Mouse (Mus musculus): Measurements from ENCODE around the gene Slco4a1. TPM values are rescaled to one million over a fixed set of nuclear protein-coding genes. Genes with fewer than 3 reads are reported as not detected.
A peak's percentile ranks its signal among the peaks of the same experiment; 100 is the strongest.

Slco4a1 gene
- polyA plus RNA-seq, 1 experiment from 2014 or later, result 2.1 TPM

GRCm38 (mm10) chr2:180482274-180482673, 26.2 kb downstream of the Slco4a1 start:
- Histone ChIP-seq H3K9ac (ENCODE audit: low read length) (no peak overlapping the region), H3K4me1 (ENCODE audit: control insufficient read depth, insufficient read depth, low read length) (no peaks in the 10 kb centered on the region), H3K36me3 (ENCODE audit: control insufficient read depth, insufficient read depth) (no peaks in the 10 kb centered on the region), H3K9me3 (replicated peaks; ENCODE audit: control insufficient read depth, low read length) (no peaks in the 10 kb centered on the region), H3K27ac (ENCODE audit: low read length) (no peak overlapping the region), H3K4me2 (ENCODE audit: low read depth, low read length) (no peak overlapping the region), H3K27me3 (ENCODE audit: control insufficient read depth, insufficient read depth, low read length) (peaks cover 22% of the 10 kb centered on the region), H3K4me3 (ENCODE audit: low read length) (no peak overlapping the region)
- no peak for ATAC-seq (replicated peaks; ENCODE audit: extremely low read depth, insufficient read depth, low FRiP score)
- WGBS, result 32% methylated on average over 16 of the region's 16 CpGs

GRCm38 (mm10) chr2:180484882-180485281, 28.8 kb downstream of the Slco4a1 start:
- Histone ChIP-seq H3K4me1 (ENCODE audit: control insufficient read depth, insufficient read depth, low read length) (no peaks in the 10 kb centered on the region), H3K27ac (ENCODE audit: low read length) (no peak overlapping the region), H3K36me3 (ENCODE audit: control insufficient read depth, insufficient read depth) (no peaks in the 10 kb centered on the region), H3K9ac (ENCODE audit: low read length) (no peak overlapping the region), H3K9me3 (replicated peaks; ENCODE audit: control insufficient read depth, low read length) (no peaks in the 10 kb centered on the region), H3K4me3 (ENCODE audit: low read length) (no peak overlapping the region), H3K27me3 (ENCODE audit: control insufficient read depth, insufficient read depth, low read length) (peaks cover 30% of the 10 kb centered on the region), H3K4me2 (ENCODE audit: low read depth, low read length) (no peak overlapping the region)
- no peak for ATAC-seq (replicated peaks; ENCODE audit: extremely low read depth, insufficient read depth, low FRiP score)
- 61% methylated on average over 4 of the region's 4 CpGs for WGBS

DNA sequence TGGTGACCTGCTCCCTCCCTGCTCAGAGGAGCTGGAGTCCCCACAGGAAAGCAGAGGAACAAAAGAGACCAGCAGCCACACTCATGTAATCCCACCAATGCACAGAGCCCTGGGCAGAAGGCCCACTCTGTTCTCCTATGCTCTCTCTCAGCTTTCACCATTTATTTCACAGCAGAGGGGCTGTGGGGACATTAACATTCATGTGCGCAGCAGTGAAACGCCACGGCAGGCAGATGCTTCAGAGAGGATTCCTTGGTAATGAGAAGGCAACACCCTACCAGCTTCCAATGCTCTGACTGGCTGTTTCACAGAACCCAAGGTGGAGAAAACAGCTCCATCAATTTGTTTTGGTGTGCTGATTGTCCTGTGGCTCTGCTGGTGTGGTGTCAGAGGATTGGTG, 29.3 kb downstream of the Slco4a1 start:
- ATAC-seq (replicated peaks; ENCODE audit: extremely low read depth, insufficient read depth, low FRiP score), result no peak
- 75% methylated on average over 3 of the region's 3 CpGs for WGBS

GRCm38 (mm10) chr2:180488210-180488751, 32.2 kb downstream of the Slco4a1 start:
- H3K27me3 ChIP-seq (ENCODE audit: control insufficient read depth, insufficient read depth, low read length), result peaks cover 19% of the 10 kb centered on the region
- no peak overlapping the region for H3K9ac ChIP-seq (ENCODE audit: low read length)
- WGBS, result 19% methylated on average over 17 of the region's 17 CpGs

More for the DNA sequence above, 29.3 kb downstream of the Slco4a1 start:
- Histone ChIP-seq H3K27me3 (ENCODE audit: control insufficient read depth, insufficient read depth, low read length) (peaks cover 30% of the 10 kb centered on the region), H3K4me2 (ENCODE audit: low read depth, low read length) (no peak overlapping the region), H3K9ac (ENCODE audit: low read length) (no peak overlapping the region), H3K27ac (ENCODE audit: low read length) (no peak overlapping the region), H3K9me3 (replicated peaks; ENCODE audit: control insufficient read depth, low read length) (no peaks in the 10 kb centered on the region), H3K4me3 (ENCODE audit: low read length) (no peak overlapping the region), H3K36me3 (ENCODE audit: control insufficient read depth, insufficient read depth) (no peaks in the 10 kb centered on the region), H3K4me1 (ENCODE audit: control insufficient read depth, insufficient read depth, low read length) (no peaks in the 10 kb centered on the region)

DNA sequence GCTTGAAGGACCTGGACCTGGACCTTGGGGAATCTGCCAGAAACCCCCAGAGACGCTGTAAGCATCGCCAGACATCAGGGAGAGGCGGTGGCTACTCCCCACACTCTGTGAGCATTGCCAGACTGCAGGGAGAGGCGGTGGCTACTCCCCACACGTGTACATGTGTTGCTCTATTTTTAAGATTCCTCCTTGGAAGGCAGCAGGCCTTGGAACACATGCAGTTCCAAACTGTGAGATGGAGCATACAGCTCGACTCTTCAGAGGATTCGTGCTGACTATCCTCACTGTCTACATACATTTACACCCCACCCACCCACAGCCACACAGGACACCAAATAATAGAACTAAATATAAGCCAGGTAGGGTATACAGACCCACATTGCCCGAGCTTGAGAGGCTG, 39.9 kb downstream of the Slco4a1 start:
- Histone ChIP-seq H3K4me2 (ENCODE audit: low read depth, low read length) (no peak overlapping the region), H3K9ac (ENCODE audit: low read length) (no peak overlapping the region), H3K36me3 (ENCODE audit: control insufficient read depth, insufficient read depth) (no peaks in the 10 kb centered on the region), H3K4me3 (ENCODE audit: low read length) (no peak overlapping the region), H3K27me3 (ENCODE audit: control insufficient read depth, insufficient read depth, low read length) (peaks cover 41% of the 10 kb centered on the region), H3K27ac (ENCODE audit: low read length) (no peak overlapping the region), H3K9me3 (replicated peaks; ENCODE audit: control insufficient read depth, low read length) (no peaks in the 10 kb centered on the region), H3K4me1 (ENCODE audit: control insufficient read depth, insufficient read depth, low read length) (no peaks in the 10 kb centered on the region)
- no peak for ATAC-seq (replicated peaks; ENCODE audit: extremely low read depth, insufficient read depth, low FRiP score)
- WGBS, result 57% methylated on average over 8 of the region's 8 CpGs

More at GRCm38 (mm10) chr2:180488210-180488751, 32.2 kb downstream of the Slco4a1 start:
- no peaks in the 10 kb centered on the region for H3K36me3 ChIP-seq (ENCODE audit: control insufficient read depth, insufficient read depth)
- H3K4me3 ChIP-seq (ENCODE audit: low read length), result no peak overlapping the region
- no peaks in the 10 kb centered on the region for H3K4me1 ChIP-seq (ENCODE audit: control insufficient read depth, insufficient read depth, low read length)
- no peak for ATAC-seq (replicated peaks; ENCODE audit: extremely low read depth, insufficient read depth, low FRiP score)
- no peaks in the 10 kb centered on the region for H3K9me3 ChIP-seq (replicated peaks; ENCODE audit: control insufficient read depth, low read length)
- H3K4me2 ChIP-seq (ENCODE audit: low read depth, low read length), result no peak overlapping the region
- H3K27ac ChIP-seq (ENCODE audit: low read length), result no peak overlapping the region

GRCm38 (mm10) chr2:180499741-180500140, 43.7 kb downstream of the Slco4a1 start, which contains the start of gene Ntsr1:
Gene Ntsr1, plus strand, starts transcription at chr2:180499976.
- Histone ChIP-seq H3K27ac (ENCODE audit: low read length) (no peak within 1 kb of the TSS), H3K4me3 (ENCODE audit: low read length) (peak within 1 kb of the TSS; percentile 37), H3K9me3 (replicated peaks; ENCODE audit: control insufficient read depth, low read length) (no peaks in the 10 kb centered on the region), H3K4me2 (ENCODE audit: low read depth, low read length) (peak within 1 kb of the TSS; percentile 58), H3K36me3 (ENCODE audit: control insufficient read depth, insufficient read depth) (no peaks in the 10 kb centered on the region), H3K9ac (ENCODE audit: low read length) (no peak within 1 kb of the TSS), H3K27me3 (ENCODE audit: control insufficient read depth, insufficient read depth, low read length) (peaks cover 47% of the 10 kb centered on the region), H3K4me1 (ENCODE audit: control insufficient read depth, insufficient read depth, low read length) (peaks cover 3% of the 10 kb centered on the region; the same call in 1 of the 2 replicates)
- WGBS, result under 1% methylated on average over 30 of the region's 30 CpGs
- ATAC-seq (replicated peaks; ENCODE audit: extremely low read depth, insufficient read depth, low FRiP score), result no peak

DNA sequence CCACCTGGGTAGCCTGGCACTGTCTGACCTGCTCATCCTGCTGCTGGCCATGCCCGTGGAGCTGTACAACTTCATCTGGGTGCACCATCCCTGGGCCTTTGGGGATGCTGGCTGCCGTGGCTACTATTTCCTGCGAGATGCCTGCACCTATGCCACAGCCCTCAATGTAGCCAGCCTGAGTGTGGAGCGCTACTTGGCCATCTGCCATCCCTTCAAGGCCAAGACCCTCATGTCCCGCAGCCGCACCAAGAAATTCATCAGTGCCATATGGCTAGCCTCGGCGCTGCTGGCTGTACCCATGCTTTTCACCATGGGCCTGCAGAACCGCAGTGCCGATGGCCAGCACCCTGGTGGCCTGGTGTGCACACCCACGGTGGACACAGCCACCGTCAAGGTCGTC, 44.7 kb downstream of the Slco4a1 start:
- Histone ChIP-seq H3K9ac (ENCODE audit: low read length) (no peak overlapping the region), H3K4me2 (ENCODE audit: low read depth, low read length) (no peak overlapping the region), H3K27me3 (ENCODE audit: control insufficient read depth, insufficient read depth, low read length) (peaks cover 45% of the 10 kb centered on the region), H3K27ac (ENCODE audit: low read length) (no peak overlapping the region), H3K4me1 (ENCODE audit: control insufficient read depth, insufficient read depth, low read length) (peaks cover 3% of the 10 kb centered on the region; the same call in 1 of the 2 replicates), H3K36me3 (ENCODE audit: control insufficient read depth, insufficient read depth) (no peaks in the 10 kb centered on the region), H3K9me3 (replicated peaks; ENCODE audit: control insufficient read depth, low read length) (no peaks in the 10 kb centered on the region), H3K4me3 (ENCODE audit: low read length) (no peak overlapping the region)
- ATAC-seq (replicated peaks; ENCODE audit: extremely low read depth, insufficient read depth, low FRiP score), result no peak
- WGBS, result 32% methylated on average over 13 of the region's 13 CpGs

- Histone ChIP-seq H3K9me3 (replicated peaks; ENCODE audit: control insufficient read depth, low read length) (no peaks in the 10 kb centered on the region), H3K27ac (ENCODE audit: low read length) (no peak overlapping the region), H3K27me3 (ENCODE audit: control insufficient read depth, insufficient read depth, low read length) (peaks cover 45% of the 10 kb centered on the region), H3K9ac (ENCODE audit: low read length) (no peak overlapping the region), H3K4me1 (ENCODE audit: control insufficient read depth, insufficient read depth, low read length) (peaks cover 3% of the 10 kb centered on the region; the same call in 1 of the 2 replicates), H3K36me3 (ENCODE audit: control insufficient read depth, insufficient read depth) (no peaks in the 10 kb centered on the region), H3K4me2 (ENCODE audit: low read depth, low read length) (no peak overlapping the region), H3K4me3 (ENCODE audit: low read length) (no peak overlapping the region)
- ATAC-seq (replicated peaks; ENCODE audit: extremely low read depth, insufficient read depth, low FRiP score), result no peak
- WGBS, result 26% methylated on average over 9 of the region's 9 CpGs
Observed at GRCm38 (mm10) chr2:180501217-180501967, 45.3 kb downstream of the Slco4a1 start.

DNA sequence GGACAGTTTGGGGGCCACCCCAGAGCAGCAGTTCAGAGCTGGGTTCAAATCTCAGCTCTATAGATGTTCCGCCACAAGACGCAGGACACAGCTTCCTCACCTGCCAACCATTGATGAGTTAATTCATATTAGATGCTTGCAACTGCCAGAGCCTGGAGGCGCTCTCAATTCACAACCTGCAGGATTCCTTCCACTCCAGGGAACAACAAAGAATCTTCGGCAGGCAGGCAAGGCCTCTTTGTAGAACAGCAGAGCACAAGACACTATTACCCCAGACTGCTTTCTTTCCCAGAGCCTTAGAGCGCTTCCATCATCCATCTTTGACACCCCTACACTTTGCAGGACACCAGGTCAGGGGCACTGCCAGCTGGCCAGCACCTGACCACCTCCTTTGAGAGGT, 50.2 kb downstream of the Slco4a1 start:
- Histone ChIP-seq H3K9me3 (replicated peaks; ENCODE audit: control insufficient read depth, low read length) (no peaks in the 10 kb centered on the region), H3K36me3 (ENCODE audit: control insufficient read depth, insufficient read depth) (no peaks in the 10 kb centered on the region), H3K9ac (ENCODE audit: low read length) (no peak overlapping the region), H3K4me1 (ENCODE audit: control insufficient read depth, insufficient read depth, low read length) (peaks cover 2% of the 10 kb centered on the region; the same call in 1 of the 2 replicates), H3K4me2 (ENCODE audit: low read depth, low read length) (no peak overlapping the region), H3K27me3 (ENCODE audit: control insufficient read depth, insufficient read depth, low read length) (peaks cover 5% of the 10 kb centered on the region), H3K27ac (ENCODE audit: low read length) (no peak overlapping the region), H3K4me3 (ENCODE audit: low read length) (no peak overlapping the region)
- ATAC-seq (replicated peaks; ENCODE audit: extremely low read depth, insufficient read depth, low FRiP score), result no peak
- WGBS, result 75% methylated on average over 5 of the region's 5 CpGs

Data from heart, embryonic 16.5 days (tissue).